Mouse (Mus musculus) hindbrain, embryonic 14.5 days (tissue): ENCODE data around the gene Eno2. TPM values are rescaled to one million over a fixed set of nuclear protein-coding genes. Genes with fewer than 3 reads are reported as not detected.

Experiments
- ATAC-seq: fragments of 200-750 bp; cut with Nextera tagmentation; 2 replicates; pipeline ENCODE4 v1.8.0; 2017; ENCODE audit warnings: moderate number of reproducible peaks, mild to moderate bottlenecking, moderate TSS enrichment, moderate library complexity; ENCODE audit not compliant: low FRiP score
- DNase-seq: peaks from one replicate; pipeline ENCODE4 v3.0.0-alpha.2; 2015; ENCODE audit warnings: low spot score
- H3K27ac ChIP-seq: fragments of 300-500 bp; sonication (generic); 2 replicates; pipeline ENCODE4 v1.5.1; 2014; ENCODE audit warnings: mild to moderate bottlenecking, moderate library complexity
- H3K27me3 ChIP-seq: fragments of 300-500 bp; sonication (generic); 2 replicates; pipeline ENCODE4 v1.6.1; 2014; ENCODE audit warnings: mild to moderate bottlenecking, low read length, mixed read lengths; ENCODE audit not compliant: control insufficient read depth, insufficient read depth
- H3K36me3 ChIP-seq: fragments of 300-500 bp; sonication (generic); replicated peaks from 2 replicates; pipeline ENCODE4 v1.6.1; 2014; ENCODE audit not compliant: control insufficient read depth, insufficient read depth
- H3K4me1 ChIP-seq: fragments of 300-500 bp; sonication (generic); replicated peaks from 2 replicates; pipeline ENCODE4 v1.6.1; 2014; ENCODE audit warnings: antibody characterized with exemption, low read length, mixed read lengths; ENCODE audit not compliant: control insufficient read depth, insufficient read depth
- H3K4me2 ChIP-seq: fragments of 300-500 bp; sonication (generic); replicated peaks from 2 replicates; pipeline ENCODE4 v1.6.1; 2014; ENCODE audit warnings: mild to moderate bottlenecking, moderate library complexity
- H3K4me3 ChIP-seq: fragments of 300-500 bp; sonication (generic); replicated peaks from 2 replicates; pipeline ENCODE4 v1.5.1; 2014; ENCODE audit warnings: mild to moderate bottlenecking, low read length
- H3K9ac ChIP-seq: fragments of 300-500 bp; sonication (generic); 2 replicates; pipeline ENCODE4 v1.6.1; 2014
- H3K9me3 ChIP-seq: fragments of 300-500 bp; sonication (generic); 2 replicates; pipeline ENCODE4 v1.6.1; 2016; ENCODE audit warnings: low read length; ENCODE audit not compliant: control insufficient read depth
- WGBS: fragments of 180-500 bp; shearing (Covaris S2); extraction: QIAGEN DNeasy Blood & Tissue Kit; methylation state at CpG from one replicate; pipeline ENCODE4 v1.1.7; 2014; 5-methylcytosine and 5-hydroxymethylcytosine counted together
- polyA plus RNA-seq: library from polyadenylated mRNA; unstranded; fragments of >200 nt; fragmentation: Nextera tagmentation; extraction: Ambion mirVana; gene quantifications from 2 replicates; pipeline ENCODE4 v1.2.1, GENCODE M21; 2014

Eno2 gene
- polyA plus RNA-seq, 1 experiment from 2014 or later: 142 TPM

- no peak overlapping the region for H3K9ac ChIP-seq
- no peak overlapping the region for H3K4me2 ChIP-seq
- WGBS: 89% methylated on average over 3 of the region's 3 CpGs
- H3K36me3 ChIP-seq: no peaks in the 10 kb centered on the region
- 0 out of 2 replicates have a peak, but pooled peaks cover 3% of the 10 kb centered on the region for H3K4me1 ChIP-seq
- H3K9me3 ChIP-seq: no peaks in the 10 kb centered on the region
- ATAC-seq (no peak), DNase-seq (no peak)
- no peak overlapping the region for H3K4me3 ChIP-seq
- no peak overlapping the region for H3K27ac ChIP-seq
- no peaks in the 10 kb centered on the region for H3K27me3 ChIP-seq
These were observed 22.4 kb upstream of the Eno2 start for GRCm38 (mm10) chr6:124791911-124792310.

GRCm38 (mm10) chr6:124790121-124790520 lies 20.6 kb upstream of the Eno2 start:
- no peak overlapping the region for H3K4me3 ChIP-seq
- H3K4me2 ChIP-seq: no peak overlapping the region
- 79% methylated on average over 4 of the region's 4 CpGs for WGBS
- no peaks in the 10 kb centered on the region for H3K36me3 ChIP-seq
- H3K9ac ChIP-seq: no peak overlapping the region
- 0 out of 2 replicates have a peak, but pooled peaks cover 3% of the 10 kb centered on the region for H3K4me1 ChIP-seq
- DNase-seq: no peak
- no peak overlapping the region for H3K27ac ChIP-seq
- ATAC-seq: no peak
- H3K27me3 ChIP-seq: no peaks in the 10 kb centered on the region
- no peaks in the 10 kb centered on the region for H3K9me3 ChIP-seq

GRCm38 (mm10) chr6:124789519-124789918 lies 20.0 kb upstream of the Eno2 start:
- H3K9me3 ChIP-seq: no peaks in the 10 kb centered on the region
- no peaks in the 10 kb centered on the region for H3K27me3 ChIP-seq
- 0 out of 2 replicates have a peak, but pooled peaks cover 3% of the 10 kb centered on the region for H3K4me1 ChIP-seq
- no peak overlapping the region for H3K27ac ChIP-seq
- H3K36me3 ChIP-seq: no peaks in the 10 kb centered on the region
- no peak overlapping the region for H3K4me3 ChIP-seq
- ATAC-seq: no peak
- no peak overlapping the region for H3K4me2 ChIP-seq
- no peak for DNase-seq
- no peak overlapping the region for H3K9ac ChIP-seq
- WGBS: 78% methylated on average over 4 of the region's 4 CpGs

GRCm38 (mm10) chr6:124787722-124788121 lies 18.2 kb upstream of the Eno2 start:
- ATAC-seq: no peak
- H3K36me3 ChIP-seq: no peaks in the 10 kb centered on the region
- WGBS: 74% methylated on average over 10 of the region's 10 CpGs
- no peak overlapping the region for H3K27ac ChIP-seq
- no peak for DNase-seq
- no peak overlapping the region for H3K4me3 ChIP-seq
- no peak overlapping the region for H3K9ac ChIP-seq
- H3K4me1 ChIP-seq: 0 out of 2 replicates have a peak, but pooled peaks cover 3% of the 10 kb centered on the region
- H3K9me3 ChIP-seq: no peaks in the 10 kb centered on the region
- no peak overlapping the region for H3K4me2 ChIP-seq
- H3K27me3 ChIP-seq: no peaks in the 10 kb centered on the region

- Histone ChIP-seq H3K4me3 (no peak overlapping the region), H3K27me3 (no peaks in the 10 kb centered on the region), H3K9ac (no peak overlapping the region), H3K4me2 (no peak overlapping the region), H3K36me3 (no peaks in the 10 kb centered on the region), H3K4me1 (0 out of 2 replicates have a peak, but pooled peaks cover 3% of the 10 kb centered on the region), H3K9me3 (no peaks in the 10 kb centered on the region), H3K27ac (no peak overlapping the region)
- DNase-seq: no peak
- WGBS: 60% methylated on average over 8 of the region's 8 CpGs
- no peak for ATAC-seq
These were observed 17.4 kb upstream of the Eno2 start for GRCm38 (mm10) chr6:124786756-124787420.

- ATAC-seq: no peak
- H3K27ac ChIP-seq: no peak overlapping the region
- H3K9me3 ChIP-seq: no peaks in the 10 kb centered on the region
- 31% methylated on average over 6 of the region's 6 CpGs for WGBS
- H3K4me3 ChIP-seq: no peak overlapping the region
- no peak overlapping the region for H3K4me2 ChIP-seq
- H3K4me1 ChIP-seq: peaks cover 13% of the 10 kb centered on the region; the same call in 1 of the 2 replicates
- no peak for DNase-seq
- no peaks in the 10 kb centered on the region for H3K36me3 ChIP-seq
- 0 out of 2 replicates have a peak, but pooled peaks cover 4% of the 10 kb centered on the region for H3K27me3 ChIP-seq
- no peak overlapping the region for H3K9ac ChIP-seq
These were observed 13.0 kb upstream of the Eno2 start for GRCm38 (mm10) chr6:124782436-124782835.

GRCm38 (mm10) chr6:124780917-124781316 lies 11.4 kb upstream of the Eno2 start:
- H3K9ac ChIP-seq: no peak overlapping the region
- no peaks in the 10 kb centered on the region for H3K9me3 ChIP-seq
- H3K27ac ChIP-seq: no peak overlapping the region
- H3K4me2 ChIP-seq: no peak overlapping the region
- H3K36me3 ChIP-seq: no peaks in the 10 kb centered on the region
- no peak overlapping the region for H3K4me3 ChIP-seq
- WGBS: 92% methylated on average over 7 of the region's 7 CpGs
- DNase-seq (no peak), ATAC-seq (no peak)
- H3K4me1 ChIP-seq: peaks cover 13% of the 10 kb centered on the region; the same call in 1 of the 2 replicates
- H3K27me3 ChIP-seq: 0 out of 2 replicates have a peak, but pooled peaks cover 4% of the 10 kb centered on the region

GRCm38 (mm10) chr6:124779984-124780416 lies 10.5 kb upstream of the Eno2 start:
- Histone ChIP-seq H3K4me2 (peak overlapping the region; percentile 78), H3K27me3 (0 out of 2 replicates have a peak, but pooled peaks cover 4% of the 10 kb centered on the region), H3K27ac (peak overlapping the region; percentile 32; the same call in 1 of the 2 replicates), H3K9ac (peak overlapping the region; percentile 49), H3K36me3 (no peaks in the 10 kb centered on the region), H3K9me3 (no peaks in the 10 kb centered on the region), H3K4me1 (peaks cover 13% of the 10 kb centered on the region; the same call in 1 of the 2 replicates), H3K4me3 (peak overlapping the region; percentile 33)
- DNase-seq (no peak), ATAC-seq (no peak)
- WGBS: 5% methylated on average over 10 of the region's 10 CpGs

- Histone ChIP-seq H3K9ac (peak within 1 kb of the TSS; percentile 49), H3K27ac (peak within 1 kb of the TSS; percentile 43), H3K9me3 (no peaks in the 10 kb centered on the region), H3K4me3 (peak within 1 kb of the TSS; percentile 33), H3K4me2 (peak within 1 kb of the TSS; percentile 78), H3K27me3 (0 out of 2 replicates have a peak, but pooled peaks cover 4% of the 10 kb centered on the region), H3K4me1 (peaks cover 13% of the 10 kb centered on the region; the same call in 1 of the 2 replicates), H3K36me3 (no peaks in the 10 kb centered on the region)
- DNase-seq: peak; percentile 73
- 2% methylated on average over 23 of the region's 23 CpGs for WGBS
- ATAC-seq: peak; percentile 62; the same call in 1 of the 2 replicates
These were observed 9.9 kb upstream of the Eno2 start, which contains the start of gene Lrrc23 for GRCm38 (mm10) chr6:124779222-124779983. Gene Lrrc23, minus strand, starts transcription at chr6:124779727.
